Mouse (Mus musculus) thymus, postnatal 14 days (tissue): ENCODE measurements around the gene Cog1.

Experiments
- DNase-seq: peaks from one replicate; pipeline ENCODE4 v3.0.0; 2021

Cog1 gene

GRCm38 (mm10) chr11:113668857-113669256 is 19.9 kb downstream of the Cog1 start:
- DNase-seq, result no peak

- DNase-seq, result no peak
Observed at GRCm38 (mm10) chr11:113669711-113670110, 20.7 kb downstream of the Cog1 start.

- no peak for DNase-seq
Observed at GRCm38 (mm10) chr11:113673614-113674013, 24.6 kb downstream of the Cog1 start.

GRCm38 (mm10) chr11:113674595-113674994 is 25.6 kb downstream of the Cog1 start:
- no peak for DNase-seq

GRCm38 (mm10) chr11:113676847-113677246 is 27.9 kb downstream of the Cog1 start:
- no peak for DNase-seq

- no peak for DNase-seq
Observed at GRCm38 (mm10) chr11:113677378-113677777, 28.4 kb downstream of the Cog1 start.

- DNase-seq, result no peak
Observed at GRCm38 (mm10) chr11:113678373-113678772, 29.4 kb downstream of the Cog1 start.

- DNase-seq, result no peak
Observed at GRCm38 (mm10) chr11:113680954-113681353, 32.0 kb downstream of the Cog1 start.

- DNase-seq, result no peak
Observed at GRCm38 (mm10) chr11:113681979-113682378, 33.0 kb downstream of the Cog1 start.

GRCm38 (mm10) chr11:113682897-113683626 is 34.1 kb downstream of the Cog1 start:
- DNase-seq, result peak; percentile 80

- DNase-seq, result no peak
Observed at GRCm38 (mm10) chr11:113683627-113683956, 34.6 kb downstream of the Cog1 start.

GRCm38 (mm10) chr11:113683957-113684706 is 35.2 kb downstream of the Cog1 start, which contains the start of the genes Fam104a and D11Wsu47e:
Gene Fam104a (minus strand): TSS chr11:113684155.
Gene D11Wsu47e (plus strand): TSS chr11:113684412.
- DNase-seq, result peak; percentile 95

- no peak for DNase-seq
Observed at GRCm38 (mm10) chr11:113684707-113685426, 35.9 kb downstream of the Cog1 start.

- no peak for DNase-seq
Observed at GRCm38 (mm10) chr11:113687031-113687430, 38.1 kb downstream of the Cog1 start.

- no peak for DNase-seq
Observed at GRCm38 (mm10) chr11:113690506-113690905, 41.5 kb downstream of the Cog1 start.

- no peak for DNase-seq
Observed at GRCm38 (mm10) chr11:113691318-113691717, 42.3 kb downstream of the Cog1 start.

- no peak for DNase-seq
Observed at GRCm38 (mm10) chr11:113691851-113692250, 42.9 kb downstream of the Cog1 start.

GRCm38 (mm10) chr11:113697571-113697970 is 48.6 kb downstream of the Cog1 start:
- no peak for DNase-seq

GRCm38 (mm10) chr11:113698013-113698545 is 49.1 kb downstream of the Cog1 start:
- no peak for DNase-seq

GRCm38 (mm10) chr11:113699643-113700042 is 50.7 kb downstream of the Cog1 start:
- no peak for DNase-seq

- DNase-seq, result peak; percentile 80
Observed at GRCm38 (mm10) chr11:113703758-113704157, 54.8 kb downstream of the Cog1 start.

GRCm38 (mm10) chr11:113705966-113706652 is 57.1 kb downstream of the Cog1 start:
- DNase-seq, result no peak
